Mouse (Mus musculus): Measurements from ENCODE around the gene Cdk5r2.

Cdk5r2 gene

DNA sequence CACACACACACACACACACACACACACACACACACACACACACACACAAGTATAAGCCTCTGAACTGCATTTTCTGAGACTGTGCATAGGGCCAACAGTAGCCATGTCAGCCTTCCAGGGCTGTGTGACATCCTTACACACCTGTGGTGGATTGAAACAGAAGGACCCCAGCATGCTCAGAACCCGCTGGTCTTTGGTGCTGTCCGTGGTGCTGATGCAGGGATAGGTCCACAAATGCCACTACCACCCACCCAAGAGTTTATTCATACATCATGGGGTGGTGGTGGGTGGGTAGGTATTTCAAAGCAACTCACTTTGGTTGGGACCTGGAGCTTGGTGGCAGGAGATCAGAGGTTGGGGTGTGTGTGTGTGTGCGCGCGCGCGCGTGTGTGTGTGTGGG, 36.8 kb downstream of the Cdk5r2 start:
- no peak for DNase-seq (ENCODE audit: low spot score in 2 of 2)

GRCm38 (mm10) chr1:74892351-74893133, 37.8 kb downstream of the Cdk5r2 start:
- DNase-seq (ENCODE audit: low spot score in 2 of 2): no peak

- peak in 1 of 2 experiments; percentile 69 for DNase-seq (ENCODE audit: low spot score in 2 of 2)
Observed at GRCm38 (mm10) chr1:74893134-74893855, 38.6 kb downstream of the Cdk5r2 start, which contains the start of gene Cryba2. TSS of gene Cryba2 (minus strand) at chr1:74893143.

GRCm38 (mm10) chr1:74894966-74895365, 40.2 kb downstream of the Cdk5r2 start:
- peak; percentile 61 to 74 for DNase-seq (ENCODE audit: low spot score in 2 of 2)

GRCm38 (mm10) chr1:74897976-74898375, 43.2 kb downstream of the Cdk5r2 start:
- no peak for DNase-seq (ENCODE audit: low spot score in 2 of 2)

- DNase-seq (ENCODE audit: low spot score in 2 of 2): no peak
Observed at GRCm38 (mm10) chr1:74898656-74899431, 44.1 kb downstream of the Cdk5r2 start.

DNA sequence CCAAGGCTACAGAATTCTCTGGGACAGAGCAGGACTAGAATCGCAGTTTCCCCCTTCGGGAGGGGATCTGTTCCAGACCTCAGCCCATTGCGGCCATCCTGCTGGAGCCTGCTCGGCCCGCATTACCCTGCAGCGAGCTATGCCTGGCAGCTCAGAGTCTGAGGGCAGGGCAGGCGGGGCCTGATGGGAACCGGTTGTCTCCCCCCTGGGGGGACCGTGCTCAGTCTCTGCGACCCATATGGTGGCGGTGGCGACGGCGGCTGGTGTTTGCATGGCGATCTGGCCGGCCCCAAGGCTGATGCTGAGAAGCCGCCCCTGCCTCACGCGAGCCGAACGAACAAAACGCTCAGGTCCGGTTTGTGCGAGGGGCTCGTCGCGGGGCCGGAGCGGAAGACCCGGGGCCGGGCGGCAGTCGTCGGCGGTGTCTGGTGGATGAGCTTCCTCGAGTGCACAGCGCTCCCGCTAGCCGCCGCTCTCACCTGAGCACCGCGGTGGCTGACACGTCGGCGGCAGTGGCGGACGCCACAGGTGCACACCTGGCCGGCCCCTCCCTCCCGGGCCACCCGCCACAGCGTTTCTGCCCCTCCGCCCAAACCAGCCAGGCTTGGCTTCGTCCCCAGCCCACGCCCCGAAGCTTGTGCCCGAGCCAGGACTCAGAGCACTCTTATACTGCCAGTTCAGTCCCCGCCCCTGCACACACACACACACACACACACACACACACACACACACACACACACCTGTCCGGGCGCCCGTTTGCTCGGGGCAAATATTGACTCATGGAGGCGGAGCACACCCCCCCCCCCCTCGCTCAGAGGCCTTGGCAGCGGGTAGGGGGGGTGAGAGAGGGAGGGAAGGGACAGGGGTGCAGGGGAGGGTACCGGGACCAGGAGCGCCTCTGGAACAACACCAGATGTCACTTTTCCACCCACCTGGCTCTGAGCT, 45.9 kb downstream of the Cdk5r2 start:
- DNase-seq (ENCODE audit: low spot score in 2 of 2): no peak

GRCm38 (mm10) chr1:74901686-74902085, 47.0 kb downstream of the Cdk5r2 start:
- DNase-seq (ENCODE audit: low spot score in 2 of 2): peak in 1 of 2 experiments; percentile 67

- DNase-seq (ENCODE audit: low spot score in 2 of 2): no peak
Observed at GRCm38 (mm10) chr1:74902191-74902590, 47.5 kb downstream of the Cdk5r2 start.

Data from right cerebral cortex, postnatal 10 days (tissue).